Mouse (Mus musculus): Measurements from ENCODE around the gene Rnls. TPM values are rescaled to one million over a fixed set of nuclear protein-coding genes. Genes with fewer than 3 reads are reported as not detected.
A peak's percentile ranks its signal among the peaks of the same experiment; 100 is the strongest.

Gene Rnls
- polyA plus RNA-seq, 1 experiment from 2014 or later = 3.1 TPM

DNA sequence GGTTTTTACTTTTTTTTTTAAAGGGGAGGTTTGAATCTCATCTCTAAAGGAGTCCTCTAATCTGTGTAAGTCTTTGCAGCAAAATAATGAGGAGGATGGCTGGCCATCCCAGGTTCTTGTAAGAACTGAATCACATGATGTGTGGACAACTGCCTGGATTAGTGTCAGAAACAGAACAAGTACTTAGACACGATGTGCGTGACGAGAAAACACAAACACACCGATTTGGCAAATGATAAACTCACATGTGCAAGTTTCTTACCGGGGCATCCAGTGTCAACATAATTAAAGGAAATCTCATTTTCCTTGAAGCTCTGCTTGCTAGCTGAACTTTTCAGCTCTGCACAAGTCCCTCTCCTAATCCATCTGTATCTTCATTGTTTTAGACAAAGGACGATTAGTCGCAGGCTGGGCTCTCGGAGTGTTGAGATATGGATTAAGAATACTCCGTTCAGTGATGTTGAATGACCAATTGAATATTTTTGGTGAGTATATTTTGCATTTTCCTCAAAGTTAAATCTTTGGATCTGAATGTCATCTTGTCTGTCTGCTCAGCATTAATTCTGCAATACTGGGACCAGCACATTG lies 292.8 kb downstream of the Rnls start:
- no peak overlapping the region for H3K9ac ChIP-seq (replicated peaks)
- peak overlapping the region; percentile 12; the same call in 1 of the 2 replicates for H3K27ac ChIP-seq (ENCODE audit: low read depth)
- WGBS (ENCODE audit: insufficient replicate concordance) = 69% methylated on average over 9 of the region's 9 CpGs
- ATAC-seq = no peak
- no peak for TF ChIP-seq CTCF (IDR thresholded peaks at IDR 0.05; ENCODE audit: low read depth)
- no peak for TF ChIP-seq EP300 (IDR thresholded peaks at IDR 0.05; ENCODE audit: low read depth)
- H3K4me1 ChIP-seq (ENCODE audit: insufficient read depth) = peaks cover 24% of the 10 kb centered on the region
- no peak overlapping the region for H3K4me3 ChIP-seq (ENCODE audit: low read depth, low read length)
- H3K36me3 ChIP-seq (replicated peaks; ENCODE audit: insufficient read depth, low read length) = no peaks in the 10 kb centered on the region
- no peaks in the 10 kb centered on the region for H3K27me3 ChIP-seq (ENCODE audit: insufficient read depth, low read length)
- H3K4me2 ChIP-seq (ENCODE audit: low read depth, low read length) = no peak overlapping the region
- DNase-seq = no peak
- no peaks in the 10 kb centered on the region for H3K9me3 ChIP-seq (ENCODE audit: low read length)

GRCm38 (mm10) chr19:33097691-33098090 lies 294.4 kb downstream of the Rnls start:
- no peak overlapping the region for H3K4me3 ChIP-seq (ENCODE audit: low read depth, low read length)
- H3K4me1 ChIP-seq (ENCODE audit: insufficient read depth) = peaks cover 24% of the 10 kb centered on the region
- H3K27ac ChIP-seq (ENCODE audit: low read depth) = peak overlapping the region; percentile 34; the same call in 1 of the 2 replicates
- H3K27me3 ChIP-seq (ENCODE audit: insufficient read depth, low read length) = no peaks in the 10 kb centered on the region
- TF ChIP-seq EP300 (IDR thresholded peaks at IDR 0.05; ENCODE audit: low read depth) (no peak), CTCF (IDR thresholded peaks at IDR 0.05; ENCODE audit: low read depth) (no peak)
- H3K36me3 ChIP-seq (replicated peaks; ENCODE audit: insufficient read depth, low read length) = no peaks in the 10 kb centered on the region
- WGBS (ENCODE audit: insufficient replicate concordance) = 54% methylated on average over 3 of the region's 3 CpGs
- no peak overlapping the region for H3K9ac ChIP-seq (replicated peaks)
- H3K9me3 ChIP-seq (ENCODE audit: low read length) = no peaks in the 10 kb centered on the region
- ATAC-seq (no peak), DNase-seq (no peak)
- no peak overlapping the region for H3K4me2 ChIP-seq (ENCODE audit: low read depth, low read length)

GRCm38 (mm10) chr19:33096581-33096980 lies 295.5 kb downstream of the Rnls start:
- no peaks in the 10 kb centered on the region for H3K9me3 ChIP-seq (ENCODE audit: low read length)
- no peak overlapping the region for H3K4me2 ChIP-seq (ENCODE audit: low read depth, low read length)
- H3K4me3 ChIP-seq (ENCODE audit: low read depth, low read length) = no peak overlapping the region
- no peak overlapping the region for H3K27ac ChIP-seq (ENCODE audit: low read depth)
- H3K9ac ChIP-seq (replicated peaks) = no peak overlapping the region
- no peaks in the 10 kb centered on the region for H3K36me3 ChIP-seq (replicated peaks; ENCODE audit: insufficient read depth, low read length)
- H3K4me1 ChIP-seq (ENCODE audit: insufficient read depth) = peaks cover 17% of the 10 kb centered on the region
- DNase-seq = no peak
- ATAC-seq = no peak
- 88% methylated on average over 5 of the region's 5 CpGs for WGBS (ENCODE audit: insufficient replicate concordance)
- no peak for TF ChIP-seq CTCF (IDR thresholded peaks at IDR 0.05; ENCODE audit: low read depth)
- TF ChIP-seq EP300 (IDR thresholded peaks at IDR 0.05; ENCODE audit: low read depth) = no peak
- H3K27me3 ChIP-seq (ENCODE audit: insufficient read depth, low read length) = no peaks in the 10 kb centered on the region

DNA sequence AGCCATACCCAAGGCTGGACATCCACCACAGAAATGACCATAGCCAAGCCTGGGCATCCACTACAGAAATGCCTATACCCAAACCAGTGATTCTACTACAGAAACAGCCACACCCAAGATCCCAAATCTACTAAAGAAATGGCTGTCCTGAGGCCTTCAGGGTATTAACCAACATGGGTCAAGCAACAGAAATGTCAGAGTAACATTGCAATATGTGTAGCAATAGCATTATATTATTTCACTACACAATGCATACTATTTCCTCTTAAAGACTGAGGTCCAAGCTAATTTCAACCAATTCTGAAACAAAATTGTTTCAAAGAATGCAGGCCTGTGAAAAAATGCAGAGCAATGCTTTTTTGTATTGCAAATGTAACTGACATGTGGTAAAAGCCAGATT lies 299.5 kb downstream of the Rnls start:
- no peak overlapping the region for H3K4me3 ChIP-seq (ENCODE audit: low read depth, low read length)
- ATAC-seq = no peak
- no peak for DNase-seq
- TF ChIP-seq CTCF (IDR thresholded peaks at IDR 0.05; ENCODE audit: low read depth) (no peak), EP300 (IDR thresholded peaks at IDR 0.05; ENCODE audit: low read depth) (no peak)
- H3K4me2 ChIP-seq (ENCODE audit: low read depth, low read length) = no peak overlapping the region
- H3K4me1 ChIP-seq (ENCODE audit: insufficient read depth) = peaks cover 2% of the 10 kb centered on the region; the same call in 1 of the 2 replicates
- no peaks in the 10 kb centered on the region for H3K9me3 ChIP-seq (ENCODE audit: low read length)
- no peaks in the 10 kb centered on the region for H3K27me3 ChIP-seq (ENCODE audit: insufficient read depth, low read length)
- H3K9ac ChIP-seq (replicated peaks) = no peak overlapping the region
- no peak overlapping the region for H3K27ac ChIP-seq (ENCODE audit: low read depth)
- H3K36me3 ChIP-seq (replicated peaks; ENCODE audit: insufficient read depth, low read length) = no peaks in the 10 kb centered on the region

- Histone ChIP-seq H3K9me3 (ENCODE audit: low read length) (no peaks in the 10 kb centered on the region), H3K27me3 (ENCODE audit: insufficient read depth, low read length) (no peaks in the 10 kb centered on the region), H3K36me3 (replicated peaks; ENCODE audit: insufficient read depth, low read length) (no peaks in the 10 kb centered on the region), H3K27ac (ENCODE audit: low read depth) (no peak overlapping the region), H3K4me3 (ENCODE audit: low read depth, low read length) (no peak overlapping the region), H3K4me2 (ENCODE audit: low read depth, low read length) (no peak overlapping the region), H3K9ac (replicated peaks) (no peak overlapping the region), H3K4me1 (ENCODE audit: insufficient read depth) (peaks cover 2% of the 10 kb centered on the region; the same call in 1 of the 2 replicates)
- DNase-seq (no peak), ATAC-seq (no peak)
- 32% methylated on average over 3 of the region's 3 CpGs for WGBS (ENCODE audit: insufficient replicate concordance)
- no peak for TF ChIP-seq CTCF (IDR thresholded peaks at IDR 0.05; ENCODE audit: low read depth)
- TF ChIP-seq EP300 (IDR thresholded peaks at IDR 0.05; ENCODE audit: low read depth) = no peak
These were observed 300.8 kb downstream of the Rnls start for GRCm38 (mm10) chr19:33091324-33091723.

- 59% methylated on average over 2 of the region's 2 CpGs for WGBS (ENCODE audit: insufficient replicate concordance)
These were observed 303.2 kb downstream of the Rnls start for GRCm38 (mm10) chr19:33088868-33089267.

More at GRCm38 (mm10) chr19:33088868-33089267, 303.2 kb downstream of the Rnls start:
- ATAC-seq (no peak), DNase-seq (no peak)
- TF ChIP-seq EP300 (IDR thresholded peaks at IDR 0.05; ENCODE audit: low read depth) = no peak
- TF ChIP-seq CTCF (IDR thresholded peaks at IDR 0.05; ENCODE audit: low read depth) = no peak
- Histone ChIP-seq H3K36me3 (replicated peaks; ENCODE audit: insufficient read depth, low read length) (no peaks in the 10 kb centered on the region), H3K27me3 (ENCODE audit: insufficient read depth, low read length) (no peaks in the 10 kb centered on the region), H3K4me1 (ENCODE audit: insufficient read depth) (peaks cover 2% of the 10 kb centered on the region; the same call in 1 of the 2 replicates), H3K4me3 (ENCODE audit: low read depth, low read length) (no peak overlapping the region), H3K4me2 (ENCODE audit: low read depth, low read length) (no peak overlapping the region), H3K27ac (ENCODE audit: low read depth) (no peak overlapping the region), H3K9me3 (ENCODE audit: low read length) (no peaks in the 10 kb centered on the region), H3K9ac (replicated peaks) (no peak overlapping the region)
